Mouse (Mus musculus): ENCODE results near the gene Ccl1. TPM values are rescaled to one million over a fixed set of nuclear protein-coding genes. Genes with fewer than 3 reads are reported as not detected.

Ccl1 gene
- polyA plus RNA-seq, 1 experiment from 2014 or later, result not detected

- Histone ChIP-seq H3K9ac (no peak overlapping the region), H3K36me3 (replicated peaks) (no peaks in the 10 kb centered on the region), H3K4me2 (no peak overlapping the region), H3K27me3 (no peaks in the 10 kb centered on the region), H3K4me3 (replicated peaks) (no peak overlapping the region), H3K27ac (replicated peaks) (no peak overlapping the region), H3K4me1 (replicated peaks) (no peaks in the 10 kb centered on the region), H3K9me3 (replicated peaks) (no peaks in the 10 kb centered on the region)
- WGBS (ENCODE audit: insufficient replicate concordance), result 67% methylated on average over 6 of the region's 6 CpGs
- ATAC-seq (ENCODE audit: insufficient read depth), result no peak
Observed at GRCm38 (mm10) chr11:82205221-82205620, 100.3 kb downstream of the Ccl1 start.

GRCm38 (mm10) chr11:82203706-82204105 lies 101.8 kb downstream of the Ccl1 start:
- no peak for ATAC-seq (ENCODE audit: insufficient read depth)
- H3K4me1 ChIP-seq (replicated peaks), result no peaks in the 10 kb centered on the region
- H3K9ac ChIP-seq, result no peak overlapping the region
- no peak overlapping the region for H3K27ac ChIP-seq (replicated peaks)
- H3K4me2 ChIP-seq, result no peak overlapping the region
- H3K9me3 ChIP-seq (replicated peaks), result no peaks in the 10 kb centered on the region
- 17% methylated on average over 3 of the region's 3 CpGs for WGBS (ENCODE audit: insufficient replicate concordance)
- H3K36me3 ChIP-seq (replicated peaks), result no peaks in the 10 kb centered on the region
- H3K27me3 ChIP-seq, result no peaks in the 10 kb centered on the region
- no peak overlapping the region for H3K4me3 ChIP-seq (replicated peaks)

- WGBS (ENCODE audit: insufficient replicate concordance), result 37% methylated on average over 3 of the region's 3 CpGs
- Histone ChIP-seq H3K9ac (no peak overlapping the region), H3K27ac (replicated peaks) (no peak overlapping the region), H3K4me3 (replicated peaks) (no peak overlapping the region), H3K4me2 (no peak overlapping the region), H3K27me3 (no peaks in the 10 kb centered on the region), H3K4me1 (replicated peaks) (no peaks in the 10 kb centered on the region), H3K36me3 (replicated peaks) (no peaks in the 10 kb centered on the region), H3K9me3 (replicated peaks) (no peaks in the 10 kb centered on the region)
- no peak for ATAC-seq (ENCODE audit: insufficient read depth)
Observed at GRCm38 (mm10) chr11:82197774-82198173, 107.7 kb downstream of the Ccl1 start.

GRCm38 (mm10) chr11:82194980-82195379 lies 110.5 kb downstream of the Ccl1 start:
- no peaks in the 10 kb centered on the region for H3K27me3 ChIP-seq
- 20% methylated on average over 2 of the region's 2 CpGs for WGBS (ENCODE audit: insufficient replicate concordance)
- no peak for ATAC-seq (ENCODE audit: insufficient read depth)
- H3K9ac ChIP-seq, result no peak overlapping the region
- no peaks in the 10 kb centered on the region for H3K36me3 ChIP-seq (replicated peaks)
- H3K27ac ChIP-seq (replicated peaks), result no peak overlapping the region
- H3K4me1 ChIP-seq (replicated peaks), result no peaks in the 10 kb centered on the region
- no peak overlapping the region for H3K4me2 ChIP-seq
- no peak overlapping the region for H3K4me3 ChIP-seq (replicated peaks)
- no peaks in the 10 kb centered on the region for H3K9me3 ChIP-seq (replicated peaks)

- no peaks in the 10 kb centered on the region for H3K4me1 ChIP-seq (replicated peaks)
- no peak overlapping the region for H3K27ac ChIP-seq (replicated peaks)
- H3K27me3 ChIP-seq, result no peaks in the 10 kb centered on the region
- no peaks in the 10 kb centered on the region for H3K36me3 ChIP-seq (replicated peaks)
- H3K9me3 ChIP-seq (replicated peaks), result no peaks in the 10 kb centered on the region
- ATAC-seq (ENCODE audit: insufficient read depth), result no peak
- 63% methylated on average over 9 of the region's 9 CpGs for WGBS (ENCODE audit: insufficient replicate concordance)
- no peak overlapping the region for H3K4me2 ChIP-seq
- no peak overlapping the region for H3K4me3 ChIP-seq (replicated peaks)
- no peak overlapping the region for H3K9ac ChIP-seq
Observed at GRCm38 (mm10) chr11:82193826-82194225, 111.7 kb downstream of the Ccl1 start.

- H3K9me3 ChIP-seq (replicated peaks), result no peaks in the 10 kb centered on the region
- no peak overlapping the region for H3K27ac ChIP-seq (replicated peaks)
- no peaks in the 10 kb centered on the region for H3K36me3 ChIP-seq (replicated peaks)
- WGBS (ENCODE audit: insufficient replicate concordance), result 67% methylated on average over 13 of the region's 13 CpGs
- H3K4me1 ChIP-seq (replicated peaks), result no peaks in the 10 kb centered on the region
- no peak for ATAC-seq (ENCODE audit: insufficient read depth)
- no peak overlapping the region for H3K9ac ChIP-seq
- no peak overlapping the region for H3K4me3 ChIP-seq (replicated peaks)
- H3K4me2 ChIP-seq, result no peak overlapping the region
- no peaks in the 10 kb centered on the region for H3K27me3 ChIP-seq
Observed at GRCm38 (mm10) chr11:82189782-82190563, 115.5 kb downstream of the Ccl1 start.

GRCm38 (mm10) chr11:82185684-82186083 lies 119.8 kb downstream of the Ccl1 start:
- Histone ChIP-seq H3K4me2 (no peak overlapping the region), H3K9me3 (replicated peaks) (no peaks in the 10 kb centered on the region), H3K4me3 (replicated peaks) (no peak overlapping the region), H3K36me3 (replicated peaks) (no peaks in the 10 kb centered on the region), H3K9ac (no peak overlapping the region), H3K27ac (replicated peaks) (no peak overlapping the region), H3K4me1 (replicated peaks) (no peaks in the 10 kb centered on the region), H3K27me3 (no peaks in the 10 kb centered on the region)
- 47% methylated on average over 3 of the region's 3 CpGs for WGBS (ENCODE audit: insufficient replicate concordance)
- no peak for ATAC-seq (ENCODE audit: insufficient read depth)

GRCm38 (mm10) chr11:82183281-82183935 lies 122.1 kb downstream of the Ccl1 start:
- no peak overlapping the region for H3K4me2 ChIP-seq
- no peak overlapping the region for H3K27ac ChIP-seq (replicated peaks)

GRCm38 (mm10) chr11:82182401-82182800 lies 123.1 kb downstream of the Ccl1 start:
- H3K36me3 ChIP-seq (replicated peaks), result no peaks in the 10 kb centered on the region
- no peaks in the 10 kb centered on the region for H3K4me1 ChIP-seq (replicated peaks)
- no peak overlapping the region for H3K27ac ChIP-seq (replicated peaks)
- ATAC-seq (ENCODE audit: insufficient read depth), result no peak
- H3K4me2 ChIP-seq, result no peak overlapping the region
- H3K27me3 ChIP-seq, result no peaks in the 10 kb centered on the region
- H3K9ac ChIP-seq, result no peak overlapping the region
- WGBS (ENCODE audit: insufficient replicate concordance), result 51% methylated on average over 6 of the region's 6 CpGs
- no peak overlapping the region for H3K4me3 ChIP-seq (replicated peaks)
- H3K9me3 ChIP-seq (replicated peaks), result no peaks in the 10 kb centered on the region

More at GRCm38 (mm10) chr11:82183281-82183935, 122.1 kb downstream of the Ccl1 start:
- WGBS (ENCODE audit: insufficient replicate concordance), result 22% methylated on average over 6 of the region's 6 CpGs
- no peaks in the 10 kb centered on the region for H3K27me3 ChIP-seq
- H3K36me3 ChIP-seq (replicated peaks), result no peaks in the 10 kb centered on the region
- no peak for ATAC-seq (ENCODE audit: insufficient read depth)
- no peaks in the 10 kb centered on the region for H3K4me1 ChIP-seq (replicated peaks)
- H3K4me3 ChIP-seq (replicated peaks), result no peak overlapping the region
- H3K9me3 ChIP-seq (replicated peaks), result no peaks in the 10 kb centered on the region
- H3K9ac ChIP-seq, result no peak overlapping the region

GRCm38 (mm10) chr11:82181331-82181730 lies 124.2 kb downstream of the Ccl1 start:
- no peak overlapping the region for H3K4me3 ChIP-seq (replicated peaks)
- H3K4me1 ChIP-seq (replicated peaks), result no peaks in the 10 kb centered on the region
- H3K9ac ChIP-seq, result no peak overlapping the region
- WGBS (ENCODE audit: insufficient replicate concordance), result 67% methylated on average over 8 of the region's 8 CpGs
- ATAC-seq (ENCODE audit: insufficient read depth), result no peak
- no peak overlapping the region for H3K4me2 ChIP-seq
- H3K27me3 ChIP-seq, result no peaks in the 10 kb centered on the region
- H3K36me3 ChIP-seq (replicated peaks), result no peaks in the 10 kb centered on the region
- no peak overlapping the region for H3K27ac ChIP-seq (replicated peaks)
- H3K9me3 ChIP-seq (replicated peaks), result no peaks in the 10 kb centered on the region

GRCm38 (mm10) chr11:82178161-82178560 lies 127.3 kb downstream of the Ccl1 start:
- WGBS (ENCODE audit: insufficient replicate concordance), result 42% methylated on average over 5 of the region's 5 CpGs
- no peaks in the 10 kb centered on the region for H3K9me3 ChIP-seq (replicated peaks)
- H3K4me2 ChIP-seq, result no peak overlapping the region
- no peaks in the 10 kb centered on the region for H3K36me3 ChIP-seq (replicated peaks)
- H3K27me3 ChIP-seq, result no peaks in the 10 kb centered on the region
- no peak overlapping the region for H3K9ac ChIP-seq
- no peak for ATAC-seq (ENCODE audit: insufficient read depth)
- H3K27ac ChIP-seq (replicated peaks), result no peak overlapping the region
- H3K4me1 ChIP-seq (replicated peaks), result no peaks in the 10 kb centered on the region
- no peak overlapping the region for H3K4me3 ChIP-seq (replicated peaks)
